8 mouse cellular contexts compared by ENCODE assay signal in genomic region chr19:44742131-44743020, GRCm38 (mm10).
DNase-seq lines count a peak whose midpoint lies in the region.

No protein-coding gene starts in this region.

- peak; percentile 68 for DNase-seq in embryo, embryonic 10.5 days (ENCODE audit: low spot score)
- DNase-seq in embryo, embryonic 10 days (ENCODE audit: low spot score), result no peak
- peak; percentile 39 for DNase-seq in retina, embryonic 14.5 days (ENCODE audit: low spot score)
- DNase-seq in retina, postnatal 1 day, result no peak
- DNase-seq in kidney, postnatal 36 days, result peak; percentile 82 to 84
- DNase-seq in yolk sac, embryonic 10.5 days (ENCODE audit: low spot score), result peak; percentile 60
- DNase-seq in right cerebral cortex, postnatal 14 days, result no peak
- DNase-seq in frontal cortex, postnatal 25 days (ENCODE audit: low spot score in 2 of 2), result no peak

Comparison
In these comparisons a context has a peak if more than half of its experiments do, and no peak if none do; other contexts are left out.
1. DNase-seq: peak in embryo, embryonic 10.5 days (single experiment), retina, embryonic 14.5 days (single experiment), kidney, postnatal 36 days (2 of 2) and yolk sac, embryonic 10.5 days (single experiment); none in embryo, embryonic 10 days (single experiment), retina, postnatal 1 day (single experiment), right cerebral cortex, postnatal 14 days (single experiment) and frontal cortex, postnatal 25 days (0 of 2).